Mouse (Mus musculus) embryonic facial prominence, embryonic 12.5 days (tissue): ENCODE measurements around the gene Insm1. TPM values are rescaled to one million over a fixed set of nuclear protein-coding genes. Genes with fewer than 3 reads are reported as not detected.

Experiments
- ATAC-seq: fragments of 200-750 bp; cut with Nextera tagmentation; 2 replicates; pipeline ENCODE4 v1.8.0; 2017; ENCODE audit not compliant: insufficient number of reproducible peaks, insufficient read depth, low FRiP score, low TSS enrichment
- H3K27ac ChIP-seq: fragments of 300-500 bp; sonication (generic); 2 replicates; pipeline ENCODE4 v1.5.1; 2016; ENCODE audit warnings: mild to moderate bottlenecking
- H3K27me3 ChIP-seq: fragments of 300-500 bp; sonication (generic); 2 replicates; pipeline ENCODE4 v1.6.1; 2016; ENCODE audit warnings: mild to moderate bottlenecking, moderate library complexity
- H3K36me3 ChIP-seq: fragments of 300-500 bp; sonication (generic); 2 replicates; pipeline ENCODE4 v1.6.1; 2016; ENCODE audit warnings: mild to moderate bottlenecking
- H3K4me1 ChIP-seq: fragments of 300-500 bp; sonication (generic); 2 replicates; pipeline ENCODE4 v1.6.1; 2016
- H3K4me2 ChIP-seq: fragments of 300-500 bp; sonication (generic); replicated peaks from 2 replicates; pipeline ENCODE4 v1.6.1; 2016; ENCODE audit warnings: mild to moderate bottlenecking, moderate library complexity
- H3K4me3 ChIP-seq: fragments of 300-500 bp; sonication (generic); 2 replicates; pipeline ENCODE4 v1.5.1; 2016; ENCODE audit warnings: mild to moderate bottlenecking
- H3K9ac ChIP-seq: fragments of 300-500 bp; sonication (generic); 2 replicates; pipeline ENCODE4 v1.6.1; 2016; ENCODE audit warnings: mild to moderate bottlenecking, moderate library complexity
- H3K9me3 ChIP-seq: fragments of 300-500 bp; sonication (generic); 2 replicates; pipeline ENCODE4 v1.6.1; 2016; ENCODE audit warnings: mild to moderate bottlenecking, moderate library complexity
- WGBS: fragments of 180-500 bp; shearing (Covaris S2); methylation state at CpG from one replicate; pipeline ENCODE4 v1.1.7; 2016; 5-methylcytosine and 5-hydroxymethylcytosine counted together
- polyA plus RNA-seq: library from polyadenylated mRNA; unstranded; fragments of >200 nt; fragmentation: Nextera tagmentation; extraction: Ambion mirVana; gene quantifications from 2 replicates; pipeline ENCODE4 v1.2.1, GENCODE M21; 2016

Gene Insm1
- polyA plus RNA-seq, 1 experiment from 2014 or later: 2.0 TPM

GRCm38 (mm10) chr2:146217227-146217980 is 4.3 kb upstream of the Insm1 start:
- no peaks in the 10 kb centered on the region for H3K36me3 ChIP-seq
- H3K9me3 ChIP-seq: no peaks in the 10 kb centered on the region
- no peak overlapping the region for H3K9ac ChIP-seq
- no peak overlapping the region for H3K27ac ChIP-seq
- 0 out of 2 replicates have a peak overlapping the region, but pooled peaks have one; percentile 10 for H3K4me3 ChIP-seq
- H3K4me2 ChIP-seq: peak overlapping the region; percentile 48; the same call in 1 of the 2 replicates
- no peak for ATAC-seq
- WGBS: under 1% methylated on average over 16 of the region's 16 CpGs
- peaks cover 17% of the 10 kb centered on the region for H3K4me1 ChIP-seq
- peaks cover 65% of the 10 kb centered on the region for H3K27me3 ChIP-seq

- Histone ChIP-seq H3K9me3 (no peaks in the 10 kb centered on the region), H3K27ac (0 out of 2 replicates have a peak overlapping the region, but pooled peaks have one; percentile 30), H3K4me2 (peak overlapping the region; percentile 48), H3K4me1 (peaks cover 26% of the 10 kb centered on the region), H3K36me3 (no peaks in the 10 kb centered on the region), H3K9ac (peak overlapping the region; percentile 48; the same call in 1 of the 2 replicates), H3K27me3 (peaks cover 73% of the 10 kb centered on the region), H3K4me3 (peak overlapping the region; percentile 23)
- under 1% methylated on average over 40 of the region's 40 CpGs for WGBS
- ATAC-seq: 0 out of 2 replicates have a peak, but pooled peaks have one; percentile 26
Measured at GRCm38 (mm10) chr2:146218161-146218691, 3.5 kb upstream of the Insm1 start.

- H3K4me2 ChIP-seq: peak overlapping the region; percentile 48
- WGBS: 1% methylated on average over 19 of the region's 19 CpGs
- no peak overlapping the region for H3K4me3 ChIP-seq
- H3K4me1 ChIP-seq: peaks cover 30% of the 10 kb centered on the region
- peaks cover 81% of the 10 kb centered on the region for H3K27me3 ChIP-seq
- H3K27ac ChIP-seq: no peak overlapping the region
- H3K36me3 ChIP-seq: no peaks in the 10 kb centered on the region
- no peaks in the 10 kb centered on the region for H3K9me3 ChIP-seq
- H3K9ac ChIP-seq: no peak overlapping the region
- ATAC-seq: no peak
Measured at GRCm38 (mm10) chr2:146218881-146219535, 2.7 kb upstream of the Insm1 start.

GRCm38 (mm10) chr2:146219791-146220190 is 1.9 kb upstream of the Insm1 start:
- H3K4me3 ChIP-seq: no peak overlapping the region
- no peak for ATAC-seq
- no peaks in the 10 kb centered on the region for H3K9me3 ChIP-seq
- H3K9ac ChIP-seq: no peak overlapping the region
- no peak overlapping the region for H3K27ac ChIP-seq
- peaks cover 30% of the 10 kb centered on the region for H3K4me1 ChIP-seq
- no peaks in the 10 kb centered on the region for H3K36me3 ChIP-seq
- no peak overlapping the region for H3K4me2 ChIP-seq
- H3K27me3 ChIP-seq: peaks cover 83% of the 10 kb centered on the region
- WGBS: 10% methylated on average over 11 of the region's 11 CpGs

DNA sequence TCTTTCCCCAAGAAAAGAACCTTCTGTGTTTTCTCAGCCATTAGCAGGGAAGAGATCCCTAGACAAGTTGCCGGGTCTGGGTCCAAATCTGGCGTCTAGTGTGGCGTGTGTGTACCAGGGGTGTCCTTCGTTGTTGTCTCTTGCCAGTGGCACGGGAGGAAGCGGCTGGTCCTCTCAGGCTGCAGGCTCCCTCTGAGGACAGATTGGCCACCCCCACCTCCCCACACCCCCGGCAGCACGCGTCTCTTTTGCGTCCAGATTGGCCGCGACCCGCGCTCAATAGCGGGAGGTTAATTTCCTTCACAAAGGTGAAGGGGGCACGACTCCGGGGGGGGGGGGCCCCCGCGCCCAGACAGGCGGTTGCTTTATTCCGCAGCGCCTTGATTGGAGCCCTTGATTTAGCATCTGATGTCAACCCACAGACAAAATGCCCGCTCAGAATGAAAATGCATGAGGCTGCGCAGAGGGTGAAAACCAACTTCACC is 1.1 kb upstream of the Insm1 start:
- Histone ChIP-seq H3K9me3 (no peaks in the 10 kb centered on the region), H3K36me3 (no peaks in the 10 kb centered on the region), H3K4me1 (peaks cover 30% of the 10 kb centered on the region), H3K4me2 (peak overlapping the region; percentile 96), H3K27me3 (peaks cover 89% of the 10 kb centered on the region), H3K9ac (no peak overlapping the region), H3K4me3 (peak overlapping the region; percentile 53), H3K27ac (no peak overlapping the region)
- ATAC-seq: no peak
- WGBS: 2% methylated on average over 20 of the region's 24 CpGs

DNA sequence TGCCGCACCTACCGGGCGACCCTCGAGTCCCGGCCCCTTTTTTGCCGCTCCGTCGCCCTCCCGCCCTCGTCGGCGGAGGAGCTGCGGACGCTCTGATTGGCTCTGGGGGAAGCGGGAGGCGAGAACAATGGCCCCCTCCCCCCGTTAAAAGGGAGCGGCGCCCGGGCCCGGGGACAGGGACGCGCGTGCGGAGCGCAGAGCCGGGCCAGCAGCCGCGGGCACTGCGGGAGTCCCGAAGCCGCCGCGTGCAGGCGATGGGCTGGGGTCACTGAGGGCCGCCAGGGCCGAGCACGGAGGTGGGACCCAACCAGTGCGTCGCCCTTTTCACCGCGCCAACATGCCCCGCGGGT is 183 bp downstream of the Insm1 start:
- H3K36me3 ChIP-seq: no peaks in the 10 kb centered on the region
- ATAC-seq: peak; percentile 62
- H3K27me3 ChIP-seq: peaks cover 90% of the 10 kb centered on the region
- peak overlapping the region; percentile 53 for H3K4me3 ChIP-seq
- H3K4me1 ChIP-seq: peaks cover 30% of the 10 kb centered on the region
- H3K27ac ChIP-seq: no peak overlapping the region
- under 1% methylated on average over 41 of the region's 44 CpGs for WGBS
- H3K9ac ChIP-seq: peak overlapping the region; percentile 52; the same call in 1 of the 2 replicates
- peak overlapping the region; percentile 96 for H3K4me2 ChIP-seq
- H3K9me3 ChIP-seq: no peaks in the 10 kb centered on the region

- Histone ChIP-seq H3K4me2 (peak overlapping the region; percentile 96), H3K9ac (peak overlapping the region; percentile 52), H3K9me3 (no peaks in the 10 kb centered on the region), H3K4me3 (peak overlapping the region; percentile 53), H3K27ac (peak overlapping the region; percentile 67), H3K36me3 (no peaks in the 10 kb centered on the region), H3K4me1 (peaks cover 30% of the 10 kb centered on the region), H3K27me3 (peaks cover 90% of the 10 kb centered on the region)
- peak; percentile 12 for ATAC-seq
- WGBS: under 1% methylated on average over 111 of the region's 133 CpGs
Measured at GRCm38 (mm10) chr2:146222279-146223175, 806 bp downstream of the Insm1 start.

DNA sequence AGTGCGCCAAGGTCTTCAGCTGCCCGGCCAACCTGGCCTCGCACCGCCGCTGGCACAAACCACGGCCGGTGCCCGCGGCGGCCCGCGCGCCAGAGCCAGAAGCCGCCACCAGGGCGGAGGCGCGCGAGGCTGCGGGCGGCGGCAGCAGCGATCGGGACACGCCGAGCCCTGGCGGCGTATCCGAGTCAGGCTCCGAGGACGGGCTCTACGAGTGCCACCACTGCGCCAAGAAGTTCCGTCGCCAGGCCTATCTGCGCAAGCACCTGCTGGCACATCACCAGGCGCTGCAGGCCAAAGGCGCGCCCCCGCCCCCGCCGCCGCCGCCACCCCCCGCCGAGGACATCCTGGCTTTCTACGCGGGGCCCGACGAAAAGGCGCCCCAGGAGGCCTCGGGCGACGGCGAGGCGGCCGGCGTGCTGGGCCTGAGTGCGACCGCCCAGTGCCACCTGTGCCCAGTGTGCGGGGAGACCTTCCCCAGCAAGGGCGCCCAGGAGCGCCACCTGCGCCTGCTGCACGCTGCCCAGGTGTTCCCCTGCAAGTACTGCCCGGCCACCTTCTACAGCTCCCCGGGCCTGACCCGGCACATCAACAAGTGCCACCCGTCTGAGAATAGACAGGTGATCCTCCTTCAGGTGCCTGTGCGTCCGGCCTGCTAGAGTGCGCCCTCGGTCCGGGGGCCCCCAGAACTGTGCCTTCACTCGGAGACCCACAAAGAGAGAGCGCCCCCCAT is 1.6 kb downstream of the Insm1 start:
- Histone ChIP-seq H3K9ac (peak overlapping the region; percentile 52), H3K36me3 (no peaks in the 10 kb centered on the region), H3K4me1 (peaks cover 24% of the 10 kb centered on the region), H3K4me3 (peak overlapping the region; percentile 53), H3K4me2 (peak overlapping the region; percentile 96), H3K9me3 (no peaks in the 10 kb centered on the region), H3K27me3 (peaks cover 88% of the 10 kb centered on the region), H3K27ac (peak overlapping the region; percentile 67)
- no peak for ATAC-seq
- under 1% methylated on average over 75 of the region's 75 CpGs for WGBS

DNA sequence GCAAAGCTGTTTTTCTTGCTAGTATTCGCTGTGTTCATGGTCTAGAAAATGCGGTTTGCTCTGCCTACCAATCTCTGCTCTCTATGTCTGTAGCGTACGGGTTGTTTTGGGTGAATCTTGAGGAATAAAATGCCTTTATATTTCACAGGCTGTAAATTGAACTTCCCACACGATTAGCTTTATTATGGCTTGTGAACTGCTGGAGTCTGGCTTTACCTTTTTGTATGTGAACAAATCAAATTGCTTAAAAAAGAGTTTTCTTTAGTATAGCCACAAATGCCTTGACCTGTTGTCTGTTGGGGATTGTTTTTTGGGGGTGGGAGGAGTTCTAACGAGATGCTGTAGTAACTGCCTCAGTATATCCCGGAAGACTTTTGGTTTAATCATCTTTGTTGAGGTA is 2.4 kb downstream of the Insm1 start:
- ATAC-seq: no peak
- Histone ChIP-seq H3K4me2 (peak overlapping the region; percentile 96), H3K9me3 (no peaks in the 10 kb centered on the region), H3K27ac (no peak overlapping the region), H3K36me3 (no peaks in the 10 kb centered on the region), H3K4me1 (peaks cover 21% of the 10 kb centered on the region), H3K4me3 (peak overlapping the region; percentile 53), H3K9ac (no peak overlapping the region), H3K27me3 (peaks cover 87% of the 10 kb centered on the region)
- WGBS: 12% methylated on average over 7 of the region's 7 CpGs

DNA sequence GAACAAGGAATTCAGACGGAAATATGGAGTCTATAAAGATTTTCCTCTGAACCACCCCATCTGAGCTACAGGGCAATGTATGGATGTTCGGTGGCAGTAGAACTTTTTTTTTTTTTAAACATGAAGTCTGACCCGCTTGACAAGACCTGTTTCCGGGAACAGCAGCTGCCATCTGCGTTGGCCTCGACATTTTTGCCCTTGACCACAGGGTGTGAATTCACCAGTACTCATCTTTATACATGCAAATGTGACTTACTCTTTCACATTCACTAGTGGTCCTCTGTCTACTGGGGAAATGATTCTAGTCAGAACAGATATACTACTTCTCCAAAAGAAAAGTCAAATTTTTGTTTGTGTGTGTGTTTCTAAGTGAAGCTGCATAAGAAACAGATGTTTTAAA is 4.1 kb downstream of the Insm1 start:
- Histone ChIP-seq H3K4me1 (peaks cover 21% of the 10 kb centered on the region), H3K4me3 (no peak overlapping the region), H3K9me3 (no peaks in the 10 kb centered on the region), H3K4me2 (no peak overlapping the region), H3K9ac (no peak overlapping the region), H3K27ac (no peak overlapping the region), H3K27me3 (peaks cover 78% of the 10 kb centered on the region), H3K36me3 (no peaks in the 10 kb centered on the region)
- no peak for ATAC-seq
- WGBS: 14% methylated on average over 6 of the region's 6 CpGs
